Mouse (Mus musculus): ENCODE data around the gene Fam71a. TPM values are rescaled to one million over a fixed set of nuclear protein-coding genes. Genes with fewer than 3 reads are reported as not detected.

Fam71a gene
- polyA plus RNA-seq, 2 experiments: not detected

- 78% methylated on average over 11 of the region's 11 CpGs for WGBS
- Histone ChIP-seq H3K4me3 (replicated peaks; ENCODE audit: low read length) (no peak overlapping the region), H3K27ac (replicated peaks; ENCODE audit: low read depth, low read length) (no peak overlapping the region), H3K4me2 (replicated peaks; ENCODE audit: low read depth, low read length, severe bottlenecking) (no peak overlapping the region), H3K36me3 (ENCODE audit: control insufficient read depth, insufficient read depth, low read length) (no peaks in the 10 kb centered on the region), H3K4me1 (ENCODE audit: control insufficient read depth, insufficient read depth, low read length) (no peaks in the 10 kb centered on the region), H3K9me3 (ENCODE audit: control insufficient read depth, low read length) (no peaks in the 10 kb centered on the region), H3K9ac (ENCODE audit: low read depth, low read length, severe bottlenecking) (no peak overlapping the region), H3K27me3 (ENCODE audit: control insufficient read depth, insufficient read depth, low read length) (no peaks in the 10 kb centered on the region)
- DNase-seq (ENCODE audit: low spot score) (no peak), ATAC-seq (ENCODE audit: low FRiP score, low read depth) (no peak)
- no peak for TF ChIP-seq POLR2A (IDR thresholded peaks at IDR 0.05; ENCODE audit: borderline replicate concordance, extremely low read depth, insufficient read depth, insufficient read length)
These were observed 37.8 kb upstream of the Fam71a start for GRCm38 (mm10) chr1:191202208-191202952.

DNA sequence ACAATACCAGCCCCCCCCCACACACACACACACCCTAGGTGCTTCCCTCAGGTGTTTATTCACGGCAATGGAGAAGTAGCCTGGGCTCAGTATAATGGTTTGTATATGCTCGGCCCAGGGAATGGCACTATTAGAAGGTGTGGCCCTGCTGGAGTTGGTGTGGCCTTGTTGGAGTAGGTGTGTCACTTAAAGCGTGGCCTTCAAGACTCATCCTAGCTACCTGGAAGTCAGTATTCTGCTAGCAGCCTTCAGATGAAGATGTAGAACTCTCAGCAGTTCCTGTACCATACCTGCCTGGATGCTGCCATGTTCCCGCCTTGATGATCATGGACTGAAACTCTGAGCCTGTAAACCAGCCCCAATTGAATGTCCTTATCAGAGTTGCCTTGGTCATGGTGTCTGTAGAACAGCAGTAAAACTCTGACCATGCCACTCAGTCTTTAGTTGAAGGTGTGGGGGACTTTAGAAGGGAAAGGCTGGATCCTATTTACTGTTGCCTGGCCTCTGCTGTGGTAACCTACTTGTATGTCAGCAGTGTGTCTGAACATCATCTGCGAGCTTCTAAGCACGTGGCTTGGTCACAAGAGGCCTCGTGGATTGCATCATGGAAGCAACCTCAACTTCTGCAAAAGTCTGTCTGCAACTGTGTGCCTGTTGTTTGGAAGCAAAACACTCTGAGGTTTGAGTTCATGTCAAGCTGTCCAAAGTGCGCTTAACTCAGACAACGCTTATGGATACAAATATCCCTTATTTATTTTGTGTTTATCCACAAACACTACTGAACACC is 36.4 kb upstream of the Fam71a start:
- Histone ChIP-seq H3K4me2 (replicated peaks; ENCODE audit: low read depth, low read length, severe bottlenecking) (no peak overlapping the region), H3K36me3 (ENCODE audit: control insufficient read depth, insufficient read depth, low read length) (no peaks in the 10 kb centered on the region), H3K27me3 (ENCODE audit: control insufficient read depth, insufficient read depth, low read length) (no peaks in the 10 kb centered on the region), H3K4me3 (replicated peaks; ENCODE audit: low read length) (no peak overlapping the region), H3K27ac (replicated peaks; ENCODE audit: low read depth, low read length) (no peak overlapping the region), H3K9me3 (ENCODE audit: control insufficient read depth, low read length) (no peaks in the 10 kb centered on the region), H3K4me1 (ENCODE audit: control insufficient read depth, insufficient read depth, low read length) (no peaks in the 10 kb centered on the region), H3K9ac (ENCODE audit: low read depth, low read length, severe bottlenecking) (no peak overlapping the region)
- ATAC-seq (ENCODE audit: low FRiP score, low read depth): no peak
- TF ChIP-seq POLR2A (IDR thresholded peaks at IDR 0.05; ENCODE audit: borderline replicate concordance, extremely low read depth, insufficient read depth, insufficient read length): no peak
- no peak for DNase-seq (ENCODE audit: low spot score)
- 85% methylated on average over 9 of the region's 9 CpGs for WGBS

GRCm38 (mm10) chr1:191197916-191198315 is 33.3 kb upstream of the Fam71a start:
- TF ChIP-seq POLR2A (IDR thresholded peaks at IDR 0.05; ENCODE audit: borderline replicate concordance, extremely low read depth, insufficient read depth, insufficient read length): no peak
- no peak overlapping the region for H3K4me2 ChIP-seq (replicated peaks; ENCODE audit: low read depth, low read length, severe bottlenecking)
- H3K36me3 ChIP-seq (ENCODE audit: control insufficient read depth, insufficient read depth, low read length): no peaks in the 10 kb centered on the region
- ATAC-seq (ENCODE audit: low FRiP score, low read depth) (no peak), DNase-seq (ENCODE audit: low spot score) (no peak)
- no peaks in the 10 kb centered on the region for H3K27me3 ChIP-seq (ENCODE audit: control insufficient read depth, insufficient read depth, low read length)
- H3K27ac ChIP-seq (replicated peaks; ENCODE audit: low read depth, low read length): no peak overlapping the region
- H3K9ac ChIP-seq (ENCODE audit: low read depth, low read length, severe bottlenecking): no peak overlapping the region
- no peak overlapping the region for H3K4me3 ChIP-seq (replicated peaks; ENCODE audit: low read length)
- WGBS: 65% methylated on average over 7 of the region's 7 CpGs
- no peaks in the 10 kb centered on the region for H3K9me3 ChIP-seq (ENCODE audit: control insufficient read depth, low read length)
- no peaks in the 10 kb centered on the region for H3K4me1 ChIP-seq (ENCODE audit: control insufficient read depth, insufficient read depth, low read length)

DNA sequence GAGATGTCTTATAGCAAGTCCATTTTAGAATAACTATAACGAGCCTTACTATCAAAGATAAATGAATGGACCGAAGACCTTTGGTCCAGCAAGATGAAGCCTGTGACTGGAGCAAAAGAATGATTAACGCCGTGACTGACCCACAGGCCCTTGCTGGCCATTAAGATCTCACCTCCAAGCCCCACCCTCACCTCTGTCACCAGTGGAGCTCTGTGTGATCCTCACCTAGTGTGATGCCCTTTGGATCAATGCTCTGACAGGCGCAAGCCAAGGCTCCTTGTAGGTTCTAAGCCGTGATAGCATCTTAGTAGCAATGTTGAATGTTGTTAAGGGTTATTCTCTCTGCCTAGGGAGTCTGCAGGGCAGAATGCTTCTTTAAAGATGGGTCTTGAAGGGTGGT is 31.4 kb upstream of the Fam71a start:
- no peaks in the 10 kb centered on the region for H3K27me3 ChIP-seq (ENCODE audit: control insufficient read depth, insufficient read depth, low read length)

GRCm38 (mm10) chr1:191193657-191194424 is 29.2 kb upstream of the Fam71a start:
- ATAC-seq (ENCODE audit: low FRiP score, low read depth): no peak

More for the DNA sequence above, 31.4 kb upstream of the Fam71a start:
- no peaks in the 10 kb centered on the region for H3K4me1 ChIP-seq (ENCODE audit: control insufficient read depth, insufficient read depth, low read length)
- no peak overlapping the region for H3K4me3 ChIP-seq (replicated peaks; ENCODE audit: low read length)
- WGBS: 89% methylated on average over 6 of the region's 6 CpGs
- no peaks in the 10 kb centered on the region for H3K36me3 ChIP-seq (ENCODE audit: control insufficient read depth, insufficient read depth, low read length)
- H3K27ac ChIP-seq (replicated peaks; ENCODE audit: low read depth, low read length): no peak overlapping the region
- ATAC-seq (ENCODE audit: low FRiP score, low read depth): no peak
- H3K9me3 ChIP-seq (ENCODE audit: control insufficient read depth, low read length): no peaks in the 10 kb centered on the region
- no peak for DNase-seq (ENCODE audit: low spot score)
- H3K9ac ChIP-seq (ENCODE audit: low read depth, low read length, severe bottlenecking): no peak overlapping the region
- TF ChIP-seq POLR2A (IDR thresholded peaks at IDR 0.05; ENCODE audit: borderline replicate concordance, extremely low read depth, insufficient read depth, insufficient read length): no peak
- no peak overlapping the region for H3K4me2 ChIP-seq (replicated peaks; ENCODE audit: low read depth, low read length, severe bottlenecking)

More at GRCm38 (mm10) chr1:191193657-191194424, 29.2 kb upstream of the Fam71a start:
- no peak for TF ChIP-seq POLR2A (IDR thresholded peaks at IDR 0.05; ENCODE audit: borderline replicate concordance, extremely low read depth, insufficient read depth, insufficient read length)
- no peaks in the 10 kb centered on the region for H3K36me3 ChIP-seq (ENCODE audit: control insufficient read depth, insufficient read depth, low read length)
- H3K4me1 ChIP-seq (ENCODE audit: control insufficient read depth, insufficient read depth, low read length): no peaks in the 10 kb centered on the region
- no peak overlapping the region for H3K9ac ChIP-seq (ENCODE audit: low read depth, low read length, severe bottlenecking)
- 38% methylated on average over 14 of the region's 14 CpGs for WGBS
- H3K9me3 ChIP-seq (ENCODE audit: control insufficient read depth, low read length): no peaks in the 10 kb centered on the region
- no peaks in the 10 kb centered on the region for H3K27me3 ChIP-seq (ENCODE audit: control insufficient read depth, insufficient read depth, low read length)
- DNase-seq (ENCODE audit: low spot score): no peak
- H3K4me2 ChIP-seq (replicated peaks; ENCODE audit: low read depth, low read length, severe bottlenecking): no peak overlapping the region
- no peak overlapping the region for H3K4me3 ChIP-seq (replicated peaks; ENCODE audit: low read length)
- no peak overlapping the region for H3K27ac ChIP-seq (replicated peaks; ENCODE audit: low read depth, low read length)
